Mouse (Mus musculus) kidney, embryonic 16.5 days (tissue): ENCODE measurements around the gene Cnga3. TPM values are rescaled to one million over a fixed set of nuclear protein-coding genes. Genes with fewer than 3 reads are reported as not detected.

Source experiments
- ATAC-seq: fragments of 200-750 bp; cut with Nextera tagmentation; 2 replicates; pipeline ENCODE4 v1.8.0; 2017; ENCODE audit warnings: moderate TSS enrichment; ENCODE audit not compliant: low FRiP score, low TSS enrichment
- H3K27ac ChIP-seq: fragments of 300-500 bp; sonication (generic); 2 replicates; pipeline ENCODE4 v1.5.1; 2014; ENCODE audit warnings: low read length
- H3K27me3 ChIP-seq: fragments of 300-500 bp; sonication (generic); 2 replicates; pipeline ENCODE4 v1.6.1; 2014; ENCODE audit warnings: low read length, control low read depth, mixed read lengths; ENCODE audit not compliant: insufficient read depth
- H3K36me3 ChIP-seq: fragments of 300-500 bp; sonication (generic); 2 replicates; pipeline ENCODE4 v1.6.1; 2014; ENCODE audit warnings: low read length, control low read depth, mixed read lengths; ENCODE audit not compliant: insufficient read depth
- H3K4me1 ChIP-seq: fragments of 300-500 bp; sonication (generic); 2 replicates; pipeline ENCODE4 v1.6.1; 2014; ENCODE audit warnings: low read length, control low read depth, mixed read lengths; ENCODE audit not compliant: insufficient read depth
- H3K4me2 ChIP-seq: fragments of 300-500 bp; sonication (generic); replicated peaks from 2 replicates; pipeline ENCODE4 v1.6.1; 2014; ENCODE audit warnings: low read depth, low read length
- H3K4me3 ChIP-seq: fragments of 300-500 bp; sonication (generic); 2 replicates; pipeline ENCODE4 v1.5.1; 2014; ENCODE audit warnings: mild to moderate bottlenecking, low read length
- H3K9ac ChIP-seq: fragments of 300-500 bp; sonication (generic); replicated peaks from 2 replicates; pipeline ENCODE4 v1.6.1; 2014; ENCODE audit warnings: low read length
- H3K9me3 ChIP-seq: fragments of 300-500 bp; sonication (generic); 2 replicates; pipeline ENCODE4 v1.6.1; 2016; ENCODE audit warnings: low read length, control low read depth
- WGBS: fragments of 180-500 bp; shearing (Covaris S2); extraction: QIAGEN DNeasy Blood & Tissue Kit; methylation state at CpG from one replicate; pipeline ENCODE4 v1.1.7; 2014; 5-methylcytosine and 5-hydroxymethylcytosine counted together
- polyA plus RNA-seq: library from polyadenylated mRNA; unstranded; fragments of >200 nt; fragmentation: Nextera tagmentation; extraction: Ambion mirVana; gene quantifications from 2 replicates; pipeline ENCODE4 v1.2.1, GENCODE M21; 2015

The Cnga3 gene
- 0.07 and 0.18 TPM in 2 replicates for polyA plus RNA-seq

- Histone ChIP-seq H3K9me3 (no peaks in the 10 kb centered on the region), H3K27ac (no peak within 1 kb of the TSS), H3K4me2 (no peak within 1 kb of the TSS), H3K4me3 (no peak within 1 kb of the TSS), H3K27me3 (no peaks in the 10 kb centered on the region), H3K4me1 (no peaks in the 10 kb centered on the region), H3K9ac (no peak within 1 kb of the TSS), H3K36me3 (no peaks in the 10 kb centered on the region)
- no peak for ATAC-seq
- 72% methylated on average over 1 of the region's 1 CpGs for WGBS
These were observed at the start of gene Cnga3 for GRCm38 (mm10) chr1:37214144-37214543. Cnga3 (plus strand) TSS chr1:37214434.

GRCm38 (mm10) chr1:37166066-37166465 lies 48.2 kb upstream of the Cnga3 start:
- Histone ChIP-seq H3K9me3 (peaks cover under 1% of the 10 kb centered on the region; the same call in 1 of the 2 replicates), H3K27ac (no peak overlapping the region), H3K27me3 (no peaks in the 10 kb centered on the region), H3K4me1 (no peaks in the 10 kb centered on the region), H3K4me2 (no peak overlapping the region), H3K9ac (no peak overlapping the region), H3K36me3 (no peaks in the 10 kb centered on the region), H3K4me3 (no peak overlapping the region)
- 54% methylated on average over 6 of the region's 6 CpGs for WGBS
- ATAC-seq, result no peak

- Histone ChIP-seq H3K27ac (no peak overlapping the region), H3K9me3 (no peaks in the 10 kb centered on the region), H3K4me1 (no peaks in the 10 kb centered on the region), H3K9ac (no peak overlapping the region), H3K36me3 (no peaks in the 10 kb centered on the region), H3K4me2 (no peak overlapping the region), H3K4me3 (no peak overlapping the region), H3K27me3 (no peaks in the 10 kb centered on the region)
- 85% methylated on average over 7 of the region's 7 CpGs for WGBS
- no peak for ATAC-seq
These were observed 46.3 kb upstream of the Cnga3 start for GRCm38 (mm10) chr1:37167918-37168317.

- H3K9ac ChIP-seq, result no peak overlapping the region
- WGBS, result 77% methylated on average over 2 of the region's 2 CpGs
These were observed 36.4 kb upstream of the Cnga3 start for GRCm38 (mm10) chr1:37177874-37178273.

GRCm38 (mm10) chr1:37179852-37180251 lies 34.4 kb upstream of the Cnga3 start:
- ATAC-seq, result no peak
- Histone ChIP-seq H3K9me3 (no peaks in the 10 kb centered on the region), H3K27me3 (no peaks in the 10 kb centered on the region), H3K4me1 (no peaks in the 10 kb centered on the region), H3K27ac (no peak overlapping the region), H3K9ac (no peak overlapping the region), H3K4me3 (no peak overlapping the region), H3K36me3 (no peaks in the 10 kb centered on the region), H3K4me2 (no peak overlapping the region)
- 73% methylated on average over 5 of the region's 5 CpGs for WGBS

More at GRCm38 (mm10) chr1:37177874-37178273, 36.4 kb upstream of the Cnga3 start:
- Histone ChIP-seq H3K9me3 (no peaks in the 10 kb centered on the region), H3K27me3 (no peaks in the 10 kb centered on the region), H3K27ac (no peak overlapping the region), H3K4me3 (no peak overlapping the region), H3K4me1 (no peaks in the 10 kb centered on the region), H3K36me3 (no peaks in the 10 kb centered on the region), H3K4me2 (no peak overlapping the region)
- no peak for ATAC-seq

- Histone ChIP-seq H3K4me1 (0 out of 2 replicates have a peak, but pooled peaks cover 4% of the 10 kb centered on the region), H3K36me3 (no peaks in the 10 kb centered on the region), H3K4me2 (no peak overlapping the region), H3K9ac (no peak overlapping the region), H3K27me3 (no peaks in the 10 kb centered on the region), H3K27ac (no peak overlapping the region), H3K4me3 (no peak overlapping the region), H3K9me3 (no peaks in the 10 kb centered on the region)
- 84% methylated on average over 6 of the region's 6 CpGs for WGBS
- ATAC-seq, result no peak
These were observed 27.2 kb upstream of the Cnga3 start for GRCm38 (mm10) chr1:37187050-37187449.

GRCm38 (mm10) chr1:37194607-37195006 lies 19.6 kb upstream of the Cnga3 start:
- Histone ChIP-seq H3K9ac (no peak overlapping the region), H3K4me2 (no peak overlapping the region), H3K27me3 (no peaks in the 10 kb centered on the region), H3K9me3 (no peaks in the 10 kb centered on the region), H3K27ac (no peak overlapping the region), H3K4me3 (no peak overlapping the region), H3K36me3 (no peaks in the 10 kb centered on the region), H3K4me1 (no peaks in the 10 kb centered on the region)
- WGBS, result 66% methylated on average over 4 of the region's 4 CpGs
- no peak for ATAC-seq

GRCm38 (mm10) chr1:37201406-37201805 lies 12.8 kb upstream of the Cnga3 start:
- no peak overlapping the region for H3K27ac ChIP-seq
- no peaks in the 10 kb centered on the region for H3K27me3 ChIP-seq
- no peaks in the 10 kb centered on the region for H3K4me1 ChIP-seq
- no peaks in the 10 kb centered on the region for H3K36me3 ChIP-seq
- H3K4me2 ChIP-seq, result no peak overlapping the region
- no peak overlapping the region for H3K9ac ChIP-seq
- ATAC-seq, result no peak
- no peaks in the 10 kb centered on the region for H3K9me3 ChIP-seq
- no peak overlapping the region for H3K4me3 ChIP-seq
- WGBS, result 88% methylated on average over 4 of the region's 4 CpGs

- no peak for ATAC-seq
- H3K4me1 ChIP-seq, result no peaks in the 10 kb centered on the region
These were observed 6.5 kb upstream of the Cnga3 start for GRCm38 (mm10) chr1:37207743-37208142.

GRCm38 (mm10) chr1:37212375-37212774 lies 1.9 kb upstream of the Cnga3 start:
- 90% methylated on average over 9 of the region's 9 CpGs for WGBS
- no peak overlapping the region for H3K4me3 ChIP-seq

More at GRCm38 (mm10) chr1:37207743-37208142, 6.5 kb upstream of the Cnga3 start:
- Histone ChIP-seq H3K27me3 (no peaks in the 10 kb centered on the region), H3K36me3 (no peaks in the 10 kb centered on the region), H3K9ac (no peak overlapping the region), H3K27ac (no peak overlapping the region), H3K4me3 (no peak overlapping the region), H3K9me3 (0 out of 2 replicates have a peak, but pooled peaks cover 2% of the 10 kb centered on the region), H3K4me2 (no peak overlapping the region)
- WGBS, result 37% methylated on average over 8 of the region's 8 CpGs

More at GRCm38 (mm10) chr1:37212375-37212774, 1.9 kb upstream of the Cnga3 start:
- H3K27me3 ChIP-seq, result no peaks in the 10 kb centered on the region
- no peak overlapping the region for H3K4me2 ChIP-seq
- no peaks in the 10 kb centered on the region for H3K36me3 ChIP-seq
- H3K4me1 ChIP-seq, result no peaks in the 10 kb centered on the region
- H3K9me3 ChIP-seq, result 0 out of 2 replicates have a peak, but pooled peaks cover 2% of the 10 kb centered on the region
- no peak for ATAC-seq
- no peak overlapping the region for H3K27ac ChIP-seq
- no peak overlapping the region for H3K9ac ChIP-seq
